Mouse (Mus musculus): ENCODE results near the gene Fam89b.
A peak's percentile ranks its signal among the peaks of the same experiment; 100 is the strongest.

Fam89b gene

DNA sequence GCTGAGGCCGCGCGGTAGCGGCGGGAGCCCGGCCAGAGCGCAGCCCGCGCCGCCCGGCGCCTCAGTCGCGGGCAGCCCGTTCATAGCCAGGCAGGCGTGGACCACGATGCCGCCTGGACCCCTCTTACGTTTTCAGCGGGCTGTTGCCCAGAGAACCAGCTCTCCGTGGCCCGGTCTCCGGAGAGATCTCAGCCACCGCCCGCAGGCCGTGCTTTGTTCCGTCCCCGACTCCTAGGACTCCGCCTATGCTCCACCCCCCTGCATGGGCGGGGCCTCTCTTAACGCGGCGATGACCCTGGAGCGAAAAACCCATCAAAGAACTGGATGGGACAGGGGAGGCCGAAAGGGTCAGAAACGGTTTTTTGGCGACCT, at the start of gene Fam89b:
TSS of gene Fam89b (minus strand) at position 210 of the 372 bp plus-strand sequence.
- DNase-seq (ENCODE audit: low spot score), result peak; percentile 89

DNA sequence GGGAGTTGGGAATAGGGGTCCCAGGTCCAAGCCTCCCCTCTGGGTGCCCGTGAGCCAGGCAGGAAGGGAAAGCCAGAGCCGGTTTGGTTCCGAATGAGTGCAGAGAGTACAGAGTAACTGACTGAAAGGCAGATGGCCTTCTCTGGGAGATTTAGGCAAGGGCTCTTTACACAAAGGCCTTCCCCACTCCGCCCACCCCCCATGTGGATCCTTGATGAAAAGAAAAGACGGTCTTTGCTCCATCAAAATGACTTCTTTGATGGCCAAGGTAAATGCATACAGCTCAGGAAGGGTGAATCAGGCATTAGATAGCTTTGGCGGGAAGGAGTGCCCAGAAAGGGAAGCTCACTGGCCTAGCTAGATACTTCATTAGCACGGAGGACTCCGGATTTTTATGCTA, 48.9 kb upstream of the Fam89b start:
- no peak for DNase-seq (ENCODE audit: low spot score)

DNA sequence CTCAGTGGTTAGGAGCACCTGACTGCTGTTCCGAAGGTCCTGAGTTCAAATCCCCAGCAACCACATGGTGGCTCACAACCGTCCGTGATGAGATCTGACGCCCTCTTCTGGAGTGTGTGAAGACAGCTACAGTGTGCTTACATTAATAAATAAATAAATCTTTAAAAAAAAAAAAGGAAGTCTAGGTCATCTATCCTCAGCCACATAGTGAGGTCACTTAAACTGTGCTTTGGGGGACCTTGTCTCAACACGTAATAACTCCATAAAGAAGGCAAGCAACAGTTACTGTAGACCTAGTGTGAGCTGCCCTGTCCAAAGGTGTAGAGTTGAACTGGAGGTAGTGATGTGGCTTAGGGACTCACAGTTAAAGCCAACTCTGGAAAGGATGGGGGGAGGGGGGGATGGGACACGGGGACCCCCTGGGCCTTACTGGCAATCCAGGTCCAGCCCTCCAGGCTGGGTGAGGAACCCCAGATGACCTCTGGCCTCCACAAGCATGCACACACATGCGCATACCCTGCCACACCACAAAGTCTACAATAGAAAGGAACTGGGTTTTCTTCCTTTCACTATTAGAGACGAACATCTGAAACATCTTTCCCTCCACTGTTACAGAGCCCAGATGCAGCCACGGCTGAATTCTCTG, 48.1 kb upstream of the Fam89b start:
- DNase-seq (ENCODE audit: low spot score), result no peak

DNA sequence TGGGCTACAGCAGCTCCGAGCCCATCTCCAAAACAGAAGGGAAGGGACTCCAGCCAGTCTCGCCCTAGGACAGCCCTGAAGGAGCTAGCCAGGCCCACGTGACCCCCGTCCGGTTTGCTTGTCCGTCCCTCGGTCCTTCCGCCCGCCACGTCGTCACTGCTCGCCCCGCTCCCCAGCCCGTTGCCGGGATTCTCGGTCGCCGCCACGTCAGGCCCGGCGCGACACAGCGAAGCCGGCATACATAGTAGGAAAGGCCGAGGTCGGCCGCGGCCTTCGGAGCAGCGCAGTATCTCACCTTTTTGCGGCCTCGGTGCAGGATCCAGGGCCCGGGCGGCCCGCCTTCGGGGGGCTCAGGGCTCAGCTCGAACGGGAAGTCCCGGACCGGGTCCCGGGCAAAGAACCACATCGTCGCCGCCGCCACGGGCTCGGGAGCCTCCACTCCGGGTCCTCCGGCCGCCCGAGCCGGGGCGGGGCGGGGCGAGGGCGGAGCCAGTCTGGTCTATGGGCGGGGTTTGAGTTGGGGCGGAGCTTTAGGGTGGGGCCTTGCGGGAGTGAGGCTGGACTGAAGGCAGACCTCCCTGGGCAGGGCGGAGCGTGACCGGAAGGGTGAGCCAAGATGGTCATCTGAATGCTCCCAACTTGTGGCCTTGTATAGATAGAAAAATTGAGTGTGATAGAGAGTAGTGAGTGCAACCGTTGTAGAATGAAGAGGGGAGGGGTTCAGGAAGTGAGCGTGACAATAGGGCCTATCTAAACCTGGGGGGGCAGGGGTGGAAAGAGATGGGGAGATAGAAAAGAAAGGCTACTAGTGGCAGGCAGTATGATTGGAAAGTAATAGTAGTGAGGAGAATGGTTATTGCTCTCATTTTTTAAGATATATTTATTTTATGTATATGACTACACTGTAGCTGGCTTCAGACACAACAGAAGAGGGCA, 41.7 kb upstream of the Fam89b start, which contains the start of gene Scyl1:
TSS of gene Scyl1 (minus strand) at position 495 of the 936 bp plus-strand sequence.
- peak; percentile 95 for DNase-seq (ENCODE audit: low spot score)

DNA sequence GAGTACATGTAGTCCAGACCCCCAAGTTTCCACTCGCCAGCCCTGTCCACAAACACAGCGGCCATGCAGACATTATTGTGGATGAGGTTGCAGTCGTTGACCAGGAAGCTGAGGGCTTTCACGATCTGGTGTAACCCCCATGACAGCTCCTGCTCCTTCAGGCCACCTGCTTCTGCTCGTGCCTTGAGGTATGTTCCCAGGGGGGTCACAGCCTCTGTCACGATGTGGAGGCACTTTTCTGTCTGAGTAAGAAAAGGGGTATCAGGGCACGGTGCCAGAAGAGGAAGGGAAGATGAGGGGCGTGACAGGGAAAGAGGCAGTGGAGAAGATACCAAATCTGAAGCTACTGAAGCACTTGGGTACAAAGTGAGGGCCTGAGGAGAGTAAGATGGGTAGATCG, 40.9 kb upstream of the Fam89b start:
- DNase-seq (ENCODE audit: low spot score), result no peak

DNA sequence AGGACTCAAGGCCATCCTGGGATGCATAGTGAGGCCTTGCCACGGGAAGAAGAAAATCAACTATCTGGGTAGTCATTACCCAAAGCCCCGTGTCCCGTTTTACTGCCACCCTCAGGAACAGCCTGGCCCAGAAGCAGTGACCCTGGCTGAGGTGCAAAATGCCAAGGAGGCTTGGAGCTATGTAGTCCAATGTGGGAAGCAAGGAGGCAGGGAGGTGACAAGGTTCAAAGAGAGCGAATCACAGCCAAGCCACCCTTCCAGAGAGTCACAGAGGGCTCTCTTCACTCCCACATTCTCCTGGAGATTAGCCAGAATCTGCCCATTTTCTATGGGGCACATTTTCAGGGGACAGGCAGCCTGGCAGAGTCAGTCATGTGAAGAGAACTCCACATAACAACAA, 37.8 kb upstream of the Fam89b start:
- no peak for DNase-seq (ENCODE audit: low spot score)

DNA sequence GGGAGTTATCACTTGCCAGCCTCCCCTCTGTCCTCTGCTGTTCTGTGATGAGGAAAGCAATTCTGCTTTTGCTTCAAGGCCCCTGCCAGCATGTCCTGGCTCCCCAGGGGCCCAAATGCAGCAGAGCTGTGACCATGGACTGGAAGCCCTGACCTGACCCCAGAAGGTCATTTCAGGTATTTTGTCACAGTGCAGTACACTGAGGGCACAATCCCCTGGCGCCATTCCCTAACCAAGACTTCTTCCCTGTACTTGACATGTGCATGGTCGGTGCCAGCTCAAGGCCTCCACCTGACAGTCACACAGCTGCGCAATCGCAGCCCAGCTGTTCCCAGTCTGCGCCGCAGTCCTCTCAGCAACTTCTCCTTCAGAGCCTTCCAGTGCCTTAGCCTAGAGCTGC, 33.7 kb upstream of the Fam89b start:
- DNase-seq (ENCODE audit: low spot score), result no peak

DNA sequence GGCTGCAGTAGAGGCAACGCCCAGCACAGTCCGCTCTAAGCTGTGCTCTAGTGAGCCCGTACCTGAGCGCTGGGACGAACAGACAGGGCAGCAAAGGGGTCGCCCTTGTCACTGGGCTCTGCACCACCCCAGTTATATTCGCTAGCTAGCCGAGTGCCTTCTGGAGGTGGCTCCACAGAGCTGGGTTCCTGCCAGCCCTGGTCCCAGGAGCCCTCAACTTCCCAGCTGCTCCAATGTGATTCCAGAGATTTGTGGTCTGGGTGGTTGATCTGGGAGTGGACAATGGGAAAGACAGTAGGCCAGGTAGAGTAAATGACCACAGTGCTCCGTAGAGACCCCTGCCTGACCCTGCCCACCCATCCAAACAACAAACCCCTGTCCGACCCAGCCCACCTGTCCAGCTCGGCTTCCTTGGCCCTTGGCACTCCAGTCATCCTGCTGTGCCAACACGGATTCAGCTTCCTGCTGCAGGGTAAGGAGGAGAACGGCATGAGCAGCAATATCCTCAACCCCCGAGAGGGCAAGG, 29.5 kb upstream of the Fam89b start:
- no peak for DNase-seq (ENCODE audit: low spot score)

DNA sequence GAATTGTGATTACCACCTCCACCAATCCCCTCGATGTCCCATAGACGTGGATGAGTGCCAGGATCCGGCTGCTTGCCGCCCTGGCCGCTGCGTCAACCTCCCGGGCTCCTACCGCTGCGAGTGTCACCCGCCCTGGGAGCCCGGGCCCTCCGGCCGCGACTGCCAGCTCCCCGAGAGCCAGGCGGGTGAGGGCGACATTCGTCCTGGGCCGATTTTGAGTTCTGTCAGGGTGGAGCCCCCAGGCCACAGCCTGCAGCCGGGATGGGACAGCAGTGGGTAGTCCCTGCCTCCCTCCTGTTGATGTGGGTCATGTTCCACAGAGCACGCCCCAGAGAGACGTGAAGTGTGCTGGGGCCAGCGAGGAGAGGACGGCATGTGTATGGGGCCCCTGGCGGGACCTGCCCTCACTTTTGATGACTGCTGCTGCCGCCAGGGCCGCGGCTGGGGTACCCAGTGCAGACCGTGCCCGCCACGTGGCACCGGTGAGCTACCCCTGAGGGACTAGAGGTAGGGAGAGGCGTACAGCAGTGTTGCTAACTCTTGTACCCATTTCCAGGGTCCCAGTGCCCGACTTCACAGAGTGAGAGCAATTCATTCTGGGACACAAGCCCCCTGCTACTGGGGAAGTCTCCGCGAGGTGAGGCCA, 27.7 kb upstream of the Fam89b start:
- DNase-seq (ENCODE audit: low spot score), result no peak

DNA sequence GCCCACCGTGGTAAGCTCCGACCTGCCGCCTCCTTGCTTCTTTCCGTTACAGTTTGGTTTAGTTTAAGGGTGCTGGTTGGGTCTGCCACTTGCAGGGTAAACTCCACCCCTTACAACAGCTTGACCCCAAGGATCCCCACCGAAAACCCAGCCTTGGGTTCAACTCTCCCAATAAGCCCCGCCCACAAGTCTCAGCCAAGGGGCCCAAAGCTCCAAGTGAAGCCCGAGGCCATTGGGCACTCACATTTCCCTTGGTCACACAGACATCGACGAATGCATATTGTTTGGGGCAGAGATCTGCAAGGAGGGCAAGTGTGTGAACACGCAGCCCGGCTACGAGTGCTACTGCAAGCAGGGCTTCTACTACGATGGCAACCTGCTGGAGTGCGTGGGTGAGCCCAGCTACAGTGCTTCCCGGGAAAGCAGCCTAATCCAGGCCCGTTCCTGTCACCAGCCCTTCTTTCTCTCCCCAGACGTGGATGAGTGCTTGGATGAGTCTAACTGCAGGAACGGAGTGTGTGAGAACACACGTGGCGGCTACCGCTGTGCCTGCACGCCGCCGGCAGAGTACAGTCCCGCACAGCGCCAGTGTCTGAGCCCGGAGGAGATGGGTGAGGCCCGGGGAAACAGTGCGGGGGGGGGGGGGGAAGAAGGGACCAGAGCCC, 27.0 kb upstream of the Fam89b start:
- no peak for DNase-seq (ENCODE audit: low spot score)

DNA sequence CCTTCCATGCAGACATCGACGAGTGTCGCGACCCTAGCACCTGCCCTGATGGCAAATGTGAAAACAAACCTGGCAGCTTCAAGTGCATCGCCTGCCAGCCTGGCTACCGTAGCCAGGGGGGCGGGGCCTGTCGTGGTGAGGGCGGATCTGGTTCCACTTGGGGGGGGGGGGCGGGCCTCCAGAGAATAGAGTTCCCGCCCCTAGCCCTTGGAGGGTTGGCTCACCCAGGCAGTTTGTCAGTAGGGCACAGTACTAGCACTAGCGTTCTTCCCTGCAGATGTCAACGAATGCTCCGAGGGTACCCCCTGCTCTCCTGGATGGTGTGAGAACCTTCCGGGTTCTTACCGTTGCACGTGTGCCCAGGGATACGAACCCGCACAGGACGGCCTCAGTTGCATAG, 22.3 kb upstream of the Fam89b start:
- no peak for DNase-seq (ENCODE audit: low spot score)

DNA sequence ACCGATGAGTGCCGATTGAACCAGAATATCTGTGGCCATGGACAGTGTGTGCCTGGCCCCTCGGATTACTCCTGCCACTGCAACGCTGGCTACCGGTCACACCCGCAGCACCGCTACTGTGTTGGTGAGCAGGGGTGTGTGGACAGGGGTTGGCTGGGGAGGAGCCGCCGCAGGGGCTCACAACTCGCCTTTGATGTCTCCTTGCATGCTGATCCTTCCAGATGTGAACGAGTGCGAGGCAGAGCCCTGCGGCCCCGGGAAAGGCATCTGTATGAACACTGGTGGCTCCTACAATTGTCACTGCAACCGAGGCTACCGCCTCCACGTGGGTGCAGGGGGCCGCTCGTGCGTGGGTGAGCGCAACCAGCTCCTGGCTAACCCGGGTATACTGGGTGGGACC, 21.5 kb upstream of the Fam89b start:
- no peak for DNase-seq (ENCODE audit: low spot score)

DNA sequence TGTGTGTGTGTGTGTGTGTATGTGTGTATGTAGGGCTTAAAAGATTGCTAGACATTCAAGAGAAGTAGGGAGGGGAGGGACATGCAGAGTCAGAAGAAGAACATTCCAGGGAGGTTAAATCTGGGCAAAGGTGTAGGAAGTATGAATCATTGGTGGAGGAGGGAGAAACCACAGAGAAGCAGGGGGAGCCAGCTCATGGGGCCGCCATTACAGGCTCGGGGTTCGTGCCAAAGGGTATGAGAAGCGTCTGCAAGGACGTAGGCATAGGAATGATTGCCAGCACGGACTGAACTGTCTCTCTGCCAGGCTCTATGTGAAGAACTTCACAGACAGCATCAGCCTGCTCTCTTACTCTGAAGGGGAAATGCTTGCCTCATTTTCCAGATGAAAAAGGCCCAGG, 20.0 kb upstream of the Fam89b start:
- no peak for DNase-seq (ENCODE audit: low spot score)

DNA sequence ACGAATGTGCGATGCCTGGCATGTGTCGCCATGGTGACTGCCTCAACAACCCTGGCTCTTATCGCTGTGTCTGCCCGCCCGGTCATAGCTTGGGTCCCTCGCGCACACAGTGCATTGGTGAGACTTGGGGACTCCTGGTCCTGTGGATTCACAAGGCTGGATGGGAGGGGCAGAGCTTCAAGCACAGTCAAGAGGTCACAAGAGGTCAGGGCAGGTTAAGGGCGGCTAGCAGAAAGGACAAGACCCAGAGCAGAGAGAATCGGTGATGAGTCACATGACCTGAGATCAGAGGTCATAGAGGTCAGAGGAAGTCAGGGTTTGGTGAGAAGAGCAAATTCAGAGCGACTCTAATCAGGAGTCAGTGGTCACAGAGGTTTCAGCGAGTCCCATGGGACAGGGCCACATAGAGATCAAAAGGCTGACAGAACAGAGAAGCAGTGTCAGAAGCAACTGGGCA, 17.5 kb upstream of the Fam89b start:
- no peak for DNase-seq (ENCODE audit: low spot score)

DNA sequence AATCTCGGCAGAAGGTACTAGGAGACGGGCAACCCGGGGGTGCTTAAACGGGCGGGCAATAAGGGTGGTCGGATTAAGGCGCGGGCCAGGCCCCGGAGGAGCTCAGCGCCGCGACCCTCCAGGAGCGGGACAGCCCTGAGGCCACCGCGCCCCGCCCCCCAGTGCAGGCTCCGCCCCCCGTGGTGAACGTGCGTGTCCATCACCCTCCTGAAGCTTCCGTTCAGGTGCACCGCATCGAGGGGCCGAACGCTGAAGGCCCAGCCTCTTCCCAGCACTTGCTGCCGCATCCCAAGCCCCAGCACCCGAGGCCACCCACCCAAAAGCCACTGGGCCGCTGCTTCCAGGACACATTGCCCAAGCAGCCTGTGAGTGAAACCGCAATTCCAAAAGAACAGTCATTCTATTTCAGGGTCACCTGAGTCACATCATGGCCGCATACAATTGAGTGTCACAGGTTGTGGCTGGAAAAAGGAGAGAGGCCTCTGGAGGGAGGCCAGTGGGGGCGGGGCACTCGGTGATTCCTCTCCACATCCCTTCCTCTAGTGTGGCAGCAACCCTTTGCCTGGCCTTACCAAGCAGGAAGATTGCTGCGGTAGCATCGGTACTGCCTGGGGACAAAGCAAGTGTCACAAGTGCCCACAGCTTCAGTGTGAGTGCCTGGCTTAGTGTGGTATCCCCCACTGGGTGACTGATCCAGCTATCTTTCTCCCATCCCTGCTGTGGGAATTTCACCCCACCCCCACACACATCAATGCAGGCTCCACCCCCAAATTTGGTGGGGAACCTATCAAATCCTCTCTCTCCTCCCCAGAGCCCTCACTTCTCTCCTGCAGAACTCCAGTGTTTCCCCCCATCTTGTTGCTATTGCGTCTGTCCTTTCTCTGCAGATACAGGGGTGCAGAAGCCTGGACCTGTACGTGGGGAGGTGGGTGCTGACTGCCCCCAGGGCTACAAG, 16.6 kb upstream of the Fam89b start:
- DNase-seq (ENCODE audit: low spot score), result no peak

DNA sequence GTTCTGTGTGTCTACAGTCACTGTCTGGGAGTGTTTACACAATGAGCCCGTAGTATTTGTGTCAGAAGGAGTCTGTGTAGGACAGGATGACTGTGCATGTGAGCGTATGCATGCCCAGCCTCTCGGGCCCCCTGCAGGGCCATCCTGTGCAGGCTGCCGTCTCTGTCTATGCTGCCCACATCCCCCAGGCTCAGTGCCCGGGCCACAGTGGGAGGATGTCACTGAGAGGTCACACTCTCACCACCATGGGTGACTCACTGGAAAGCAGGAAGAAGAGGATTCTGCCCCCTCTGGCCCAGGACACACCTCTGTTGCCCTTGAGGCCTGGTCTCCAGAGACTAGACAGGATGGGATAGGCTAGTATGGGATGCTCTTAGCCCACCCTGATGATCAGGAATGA, 14.1 kb upstream of the Fam89b start:
- no peak for DNase-seq (ENCODE audit: low spot score)

DNA sequence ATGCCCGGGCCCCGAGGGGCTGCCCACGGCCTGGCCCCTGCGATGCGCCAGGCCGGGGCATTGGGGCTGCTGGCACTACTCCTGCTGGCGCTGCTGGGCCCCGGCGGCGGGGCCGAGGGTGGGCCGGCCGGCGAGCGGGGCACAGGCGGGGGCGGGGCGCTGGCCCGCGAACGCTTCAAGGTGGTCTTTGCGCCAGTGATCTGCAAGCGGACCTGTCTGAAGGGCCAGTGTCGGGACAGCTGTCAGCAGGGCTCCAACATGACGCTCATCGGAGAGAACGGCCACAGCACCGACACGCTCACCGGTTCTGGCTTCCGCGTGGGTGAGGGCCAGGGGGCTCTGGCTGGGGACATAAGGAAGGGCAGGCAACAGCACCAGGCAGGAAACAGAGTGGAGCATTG, 12.8 kb upstream of the Fam89b start:
- no peak for DNase-seq (ENCODE audit: low spot score)

DNA sequence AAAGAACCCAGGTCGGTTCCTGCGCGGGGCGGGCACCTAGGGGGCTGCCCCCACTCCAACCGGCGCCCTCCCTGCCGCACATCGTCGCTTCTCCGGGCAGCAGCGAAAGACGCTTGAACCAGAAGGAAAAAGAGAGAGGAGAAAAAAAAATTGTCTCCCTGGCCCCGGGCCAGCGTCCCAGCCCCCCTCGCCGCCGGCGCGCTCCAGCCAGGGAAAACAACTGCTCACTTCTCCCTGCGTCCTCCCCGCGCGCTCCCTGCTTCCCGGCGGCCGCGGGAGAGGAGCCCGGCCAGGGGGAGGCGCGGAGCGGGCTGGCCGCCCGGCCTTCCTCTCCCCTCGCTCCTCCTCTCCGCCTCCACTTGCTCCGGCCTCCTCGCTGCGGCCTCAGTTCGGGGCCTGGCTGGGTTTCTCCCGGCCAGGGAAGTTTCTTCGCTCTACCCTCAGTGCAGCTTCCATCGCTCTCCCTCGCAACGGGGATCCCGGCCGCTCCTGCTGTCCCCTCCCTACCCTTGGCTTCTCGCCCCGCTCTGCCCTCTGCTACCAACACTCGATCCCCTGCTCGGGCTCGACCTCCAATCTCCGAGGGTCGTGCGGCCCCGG, 12.3 kb upstream of the Fam89b start:
- peak; percentile 74 for DNase-seq (ENCODE audit: low spot score)

DNA sequence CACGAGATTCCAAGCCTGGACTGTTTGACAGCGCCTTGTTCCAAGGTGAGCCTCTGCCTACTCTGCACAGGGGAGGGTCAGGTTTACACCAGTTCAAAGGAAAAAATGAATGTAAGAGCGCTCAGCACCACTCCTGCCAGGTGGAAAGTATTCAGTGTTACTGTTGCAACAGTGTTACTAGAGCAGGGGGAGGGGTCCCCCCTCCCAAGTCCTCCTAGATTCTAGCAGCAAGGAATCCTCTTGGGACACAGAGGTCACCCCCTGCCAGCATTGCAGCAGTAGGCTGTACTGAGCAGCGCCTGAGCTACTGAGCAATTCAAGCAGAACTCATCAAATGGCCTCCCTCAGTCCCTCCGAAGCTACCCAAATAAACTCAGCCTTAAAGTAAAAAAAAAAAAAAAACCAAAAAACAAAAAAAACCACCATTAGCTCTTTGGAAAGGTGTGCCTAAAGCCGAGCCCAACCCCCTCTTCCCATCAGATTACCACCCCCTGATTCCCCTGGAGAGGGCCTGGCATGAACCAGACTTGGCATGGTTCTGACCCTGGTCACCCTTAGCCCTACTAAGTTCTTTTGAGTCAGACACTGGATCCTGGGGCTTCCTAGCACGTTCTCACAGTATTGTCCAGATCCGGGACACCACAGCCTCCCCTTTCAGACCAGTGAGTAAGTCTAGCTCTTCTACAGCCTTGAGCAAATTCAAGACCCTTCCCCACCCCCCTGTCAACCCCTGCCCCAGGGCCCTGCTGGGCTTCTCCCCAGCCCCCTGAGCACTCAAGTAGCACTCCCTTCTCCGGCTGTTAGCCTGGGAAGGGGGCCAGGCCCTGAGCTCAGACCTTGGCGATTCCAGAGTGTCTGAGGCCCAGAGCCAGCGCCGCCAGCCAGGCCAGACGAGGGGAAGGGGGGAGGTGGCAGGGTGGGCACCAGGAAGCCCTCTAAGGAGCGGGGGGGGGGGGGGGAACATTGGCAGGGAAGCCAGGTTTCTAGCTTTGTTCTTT, 11.2 kb upstream of the Fam89b start, which contains the start of gene Ltbp3:
TSS of gene Ltbp3 (plus strand) at position 585 of the 998 bp plus-strand sequence.
- DNase-seq (ENCODE audit: low spot score), result peak; percentile 61

Measured in urinary bladder, postnatal 25 days (tissue).